Comparison of ENCODE assay signal across 9 mouse cellular contexts in genomic region chr10:80999362-81000196, GRCm38 (mm10). TPM values are rescaled to one million over a fixed set of nuclear protein-coding genes. Genes with fewer than 3 reads are reported as not detected.
DNase-seq lines count a peak whose midpoint lies in the region; ATAC-seq lines count a peak whose summit lies in the region.
"Had no signal": no experiment of that assay in that cellular context is flagged by ENCODE, and none has a peak within 500 bp of the region (broad histone marks: within the 10 kb centered on the region; RNA-seq: fewer than 3 reads in every experiment).

No protein-coding gene starts in this region.

- H3K27ac ChIP-seq in heart, embryonic 15.5 days, result no peak overlapping the region
- no peak overlapping the region for H3K27ac ChIP-seq in liver, embryonic 12.5 days
- no peak overlapping the region for H3K27ac ChIP-seq in stomach, embryonic 14.5 days (ENCODE audit: low read length)

- peaks cover 26% of the 10 kb centered on the region for H3K27me3 ChIP-seq in heart, embryonic 15.5 days
- peaks cover 44% of the 10 kb centered on the region for H3K27me3 ChIP-seq in liver, embryonic 12.5 days (replicated peaks)
- no peaks in the 10 kb centered on the region for H3K27me3 ChIP-seq in stomach, embryonic 14.5 days (ENCODE audit: control insufficient read depth, insufficient read depth, low read length)

- peaks cover 28% of the 10 kb centered on the region for H3K4me1 ChIP-seq in heart, embryonic 15.5 days (replicated peaks)
- H3K4me1 ChIP-seq in liver, embryonic 12.5 days, result peaks cover 34% of the 10 kb centered on the region
- 0 out of 2 replicates have a peak, but pooled peaks cover 4% of the 10 kb centered on the region for H3K4me1 ChIP-seq in stomach, embryonic 14.5 days (ENCODE audit: control insufficient read depth, insufficient read depth, low read length)

- 27% methylated on average over 37 of the region's 37 CpGs for WGBS in heart, embryonic 15.5 days
- 25% methylated on average over 37 of the region's 37 CpGs for WGBS in liver, embryonic 12.5 days (ENCODE audit: insufficient replicate concordance)
- 27% methylated on average over 36 of the region's 37 CpGs for WGBS in stomach, embryonic 14.5 days

- ATAC-seq in CD4-positive, CD25-positive, alpha-beta regulatory T cell, adult 4 months, result peak; percentile 90
- ATAC-seq in heart, embryonic 15.5 days (replicated peaks; ENCODE audit: insufficient number of reproducible peaks, insufficient read depth, low FRiP score, low read depth), result 0 out of 2 replicates have a peak, but pooled peaks have one; percentile 31
- peak; percentile 70; the same call in 1 of the 2 replicates for ATAC-seq in liver, embryonic 12.5 days
- ATAC-seq in stomach, embryonic 14.5 days (ENCODE audit: insufficient number of reproducible peaks, insufficient read depth, low FRiP score, low read depth), result peak; percentile 64; the same call in 1 of the 2 replicates

- DNase-seq in brain, embryonic 18.5 days (ENCODE audit: low read depth, low spot score), result peak; percentile 64
- peak; percentile 85 for DNase-seq in fibroblast of lung, adult 2 months (ENCODE audit: low read depth)
- DNase-seq in kidney, postnatal 14 days, result peak; percentile 87
- DNase-seq in natural killer cell, adult 2 months (ENCODE audit: low spot score in 2 of 2), result peak; percentile 87 to 90

- H3K9ac ChIP-seq in heart, embryonic 15.5 days, result no peak overlapping the region
- no peak overlapping the region for H3K9ac ChIP-seq in liver, embryonic 12.5 days
- H3K9ac ChIP-seq in stomach, embryonic 14.5 days (replicated peaks; ENCODE audit: low read depth, low read length), result no peak overlapping the region

- H3K4me3 ChIP-seq in heart, embryonic 15.5 days, result no peak overlapping the region
- no peak overlapping the region for H3K4me3 ChIP-seq in liver, embryonic 12.5 days
- H3K4me3 ChIP-seq in stomach, embryonic 14.5 days (ENCODE audit: low read depth, low read length), result no peak overlapping the region

- no peaks in the 10 kb centered on the region for H3K9me3 ChIP-seq in heart, embryonic 15.5 days (replicated peaks)
- H3K9me3 ChIP-seq in liver, embryonic 12.5 days (replicated peaks), result no peaks in the 10 kb centered on the region
- H3K9me3 ChIP-seq in stomach, embryonic 14.5 days (ENCODE audit: control insufficient read depth, low read depth, low read length), result no peaks in the 10 kb centered on the region

- H3K36me3 ChIP-seq in heart, embryonic 15.5 days, result no peaks in the 10 kb centered on the region
- no peaks in the 10 kb centered on the region for H3K36me3 ChIP-seq in liver, embryonic 12.5 days
- H3K36me3 ChIP-seq in stomach, embryonic 14.5 days (ENCODE audit: control insufficient read depth, insufficient read depth, low read length), result no peaks in the 10 kb centered on the region

- H3K4me2 ChIP-seq in heart, embryonic 15.5 days, result 0 out of 2 replicates have a peak overlapping the region, but pooled peaks have one; percentile 7
- H3K4me2 ChIP-seq in liver, embryonic 12.5 days, result peak overlapping the region; percentile 43
- peak overlapping the region; percentile 23; the same call in 1 of the 2 replicates for H3K4me2 ChIP-seq in stomach, embryonic 14.5 days (replicated peaks; ENCODE audit: low read depth, low read length)

RNA-seq across cellular contexts. Expression of gene Gng7, which starts 15.2 kb away (rescaled TPM):
- polyA plus RNA-seq in CD4-positive, CD25-positive, alpha-beta regulatory T cell, adult 4 months (2017; shearing (Covaris generic)), result under 1 TPM in 1 of 2 experiments, not detected in 1; 0.54 TPM
- 1.1 and 1.9 TPM in 2 replicates for polyA plus RNA-seq in heart, embryonic 15.5 days (2015; fragmentation: Nextera tagmentation; extraction: Ambion mirVana)
- 0.80 and 0.81 TPM in 2 replicates for polyA plus RNA-seq in liver, embryonic 12.5 days (2016; fragmentation: Nextera tagmentation; extraction: Ambion mirVana)
- 4.7 and 5.9 TPM in 2 replicates for polyA plus RNA-seq in stomach, embryonic 14.5 days (2014; fragmentation: Nextera tagmentation; extraction: Ambion mirVana)

RNA-seq across cellular contexts. Expression of gene Diras1, which starts 25.9 kb away (rescaled TPM):
- polyA plus RNA-seq in CD4-positive, CD25-positive, alpha-beta regulatory T cell, adult 4 months (2017; shearing (Covaris generic)), result not detected
- 0.29 TPM in 1 of 2 replicates, not detected in the other for polyA plus RNA-seq in heart, embryonic 15.5 days (2015; fragmentation: Nextera tagmentation; extraction: Ambion mirVana)
- polyA plus RNA-seq in liver, embryonic 12.5 days (2016; fragmentation: Nextera tagmentation; extraction: Ambion mirVana), result not detected in 2 replicates
- polyA plus RNA-seq in stomach, embryonic 14.5 days (2014; fragmentation: Nextera tagmentation; extraction: Ambion mirVana), result 0.20 and 0.41 TPM in 2 replicates
- polyA plus RNA-seq: gonadal fat pad, adult 2 months had no signal

RNA-seq across cellular contexts. Expression of gene Slc39a3, which starts 37.6 kb away (rescaled TPM):
- 1 to 10 TPM; 3.3 to 4.7 TPM for polyA plus RNA-seq in CD4-positive, CD25-positive, alpha-beta regulatory T cell, adult 4 months (2017; shearing (Covaris generic))
- polyA plus RNA-seq in heart, embryonic 15.5 days (2015; fragmentation: Nextera tagmentation; extraction: Ambion mirVana), result 7.1 and 11.8 TPM in 2 replicates
- polyA plus RNA-seq in liver, embryonic 12.5 days (2016; fragmentation: Nextera tagmentation; extraction: Ambion mirVana), result 7.1 and 7.9 TPM in 2 replicates
- 10.3 and 11.9 TPM in 2 replicates for polyA plus RNA-seq in stomach, embryonic 14.5 days (2014; fragmentation: Nextera tagmentation; extraction: Ambion mirVana)

Comparison
In these comparisons a context has a peak if more than half of its experiments do, and no peak if none do; other contexts are left out.
1. ATAC-seq: peak in every context shown above with its lines; median percentile 90 in CD4-positive, CD25-positive, alpha-beta regulatory T cell, adult 4 months; 70 in liver, embryonic 12.5 days; 64 in stomach, embryonic 14.5 days; 31 in heart, embryonic 15.5 days.